Mouse (Mus musculus) CD4-positive, CD25-positive, alpha-beta regulatory T cell (primary cell): ENCODE results near the gene Elavl2. TPM values are rescaled to one million over a fixed set of nuclear protein-coding genes. Genes with fewer than 3 reads are reported as not detected.

ENCODE experiments used
- polyA plus RNA-seq: library from polyadenylated mRNA; unstranded; fragments of 100-300 nt; shearing (Covaris generic); gene quantifications from one replicate; pipeline ENCODE4 v1.2.1, GENCODE M21; 2017

Gene Elavl2
- 0.19 TPM for polyA plus RNA-seq

DNA sequence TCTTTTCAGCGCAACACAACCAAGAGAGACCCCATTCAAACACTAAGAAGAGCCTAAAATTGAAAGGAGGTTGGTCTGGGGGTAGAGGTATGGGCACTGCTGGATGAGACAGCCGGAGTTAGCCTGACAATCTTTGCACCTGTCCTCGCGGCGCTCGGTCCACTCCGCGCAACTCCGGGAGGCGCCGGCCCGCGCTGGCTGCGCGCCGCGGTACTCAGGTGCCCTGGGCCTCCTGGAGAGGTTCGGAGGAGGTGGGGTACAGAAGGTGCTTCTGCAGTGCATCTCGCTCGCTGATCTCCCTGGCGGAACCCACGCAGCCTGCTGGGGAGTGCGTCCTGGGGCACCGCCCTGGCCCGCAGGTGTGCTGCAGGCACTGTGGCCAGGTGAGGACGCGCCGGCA is at the start of gene Elavl2:
Gene Elavl2, minus strand, starts transcription at position 363 of the 400 bp plus-strand sequence.

